Mouse (Mus musculus): ENCODE measurements around the gene Mthfsl. TPM values are rescaled to one million over a fixed set of nuclear protein-coding genes. Genes with fewer than 3 reads are reported as not detected.

Mthfsl gene
- 4.0 and 8.7 TPM in 2 replicates for polyA plus RNA-seq (2012; rRNA removed)

GRCm38 (mm10) chr9:88719989-88720537 is at the start of gene Mthfsl:
Mthfsl (minus strand) TSS chr9:88720296.

GRCm38 (mm10) chr9:88731728-88732127 is 11.6 kb upstream of the Mthfsl start, which contains the start of gene Bcl2a1d:
Bcl2a1d (minus strand) TSS chr9:88731914.

Other genes starting within 250 kb of the Mthfsl start
- 1.8 and 2.4 TPM in 2 replicates for gene Syncrip, start 237.7 kb downstream of the Mthfsl start, polyA plus RNA-seq (2012; rRNA removed)
- gene Zfp949, start 172.3 kb downstream of the Mthfsl start, polyA plus RNA-seq (2012; rRNA removed) = 2.8 and 3.1 TPM in 2 replicates
- gene Trim43a, start 139.4 kb downstream of the Mthfsl start, polyA plus RNA-seq (2012; rRNA removed) = not detected in 2 replicates
- 0.91 and 1.2 TPM in 2 replicates for gene Bcl2a1d, start 11.6 kb upstream of the Mthfsl start, polyA plus RNA-seq (2012; rRNA removed)
- gene Trim43c, start 118.9 kb upstream of the Mthfsl start, polyA plus RNA-seq (2012; rRNA removed) = not detected in 2 replicates
- gene Bcl2a1a, start 236.6 kb upstream of the Mthfsl start, polyA plus RNA-seq (2012; rRNA removed) = 0.20 and 0.33 TPM in 2 replicates